Mouse (Mus musculus) ES-E14 (cell line): ENCODE measurements at regions not wholly inside any gene's neighbourhood (a gene's known extent, or its start where the extent isn't known, plus 50 kb on each side); places are given as distances from the start of the nearest gene placed in this dataset.

ENCODE experiments used
- CHD2 ChIP-seq: IDR thresholded peaks from 2 replicates; pipeline ENCODE4 v1.6.1; 2014; ENCODE audit warnings: mild to moderate bottlenecking, low read depth, low read length, inconsistent platforms
- HCFC1 ChIP-seq: IDR thresholded peaks from 2 replicates; pipeline ENCODE4 v1.6.1; 2012; ENCODE audit warnings: low read length, inconsistent platforms, borderline replicate concordance; ENCODE audit not compliant: insufficient read depth

- no peak for TF ChIP-seq HCFC1
- no peak for TF ChIP-seq CHD2
Measured at GRCm38 (mm10) chr14:66501995-66502394, 493.0 kb upstream of the Gulo start.
